Comparison of ENCODE assay signal across 8 mouse cellular contexts in genomic region chr15:79774117-79775027, GRCm38 (mm10). TPM values are rescaled to one million over a fixed set of nuclear protein-coding genes. Genes with fewer than 3 reads are reported as not detected.
A peak's percentile ranks its signal among the peaks of the same experiment; 100 is the strongest.
DNase-seq lines count a peak whose midpoint lies in the region; ATAC-seq and TF ChIP-seq lines count a peak whose summit lies in the region.

No protein-coding gene starts in this region.

- H3K9ac ChIP-seq in hindbrain, postnatal 0 days (replicated peaks; ENCODE audit: low read length) = peak overlapping the region; percentile 63

- peak; percentile 97 for ATAC-seq in common myeloid progenitor, adult 5-6 weeks (replicated peaks; ENCODE audit: low read depth, poor library complexity, severe bottlenecking)
- ATAC-seq in hindbrain, postnatal 0 days = peak; percentile 98
- peak; percentile 99 for ATAC-seq in megakaryocyte, adult 5-6 weeks (ENCODE audit: poor library complexity, severe bottlenecking)

- peak overlapping the region; percentile 66 for H3K4me2 ChIP-seq in hindbrain, postnatal 0 days (ENCODE audit: low read depth, low read length)

- intact Hi-C loops in gastrocnemius, adult 2 months (cut with DNase I) = no loop called here
- intact Hi-C loops in left cerebral cortex, adult 2 months (cut with DNase I) = loop anchor here (1.0 kb wide), 1 partner anchor 22 kb away; no protein-coding TSS in a partner anchor

- peaks cover 9% of the 10 kb centered on the region for H3K4me1 ChIP-seq in hindbrain, postnatal 0 days (ENCODE audit: insufficient read depth, low read length)

- peak overlapping the region; percentile 90 for H3K27ac ChIP-seq in gastrocnemius, adult 2 months
- peak overlapping the region; percentile 69 for H3K27ac ChIP-seq in hindbrain, postnatal 0 days
- peak overlapping the region; percentile 96 for H3K27ac ChIP-seq in left cerebral cortex, adult 2 months

- DNase-seq in ZHBTc4 (ENCODE audit: low read depth, low spot score) = peak; percentile 98
- peak; percentile 97 for DNase-seq in gastrocnemius, adult 2 months
- DNase-seq in hindbrain, postnatal 0 days (ENCODE audit: low spot score) = peak; percentile 99
- peak; percentile 93 to 94 for DNase-seq in left cerebral cortex, adult 2 months (ENCODE audit: extremely low spot score in 1 of 2, low spot score in 2 of 2)
- peak; percentile 95 to 97 for DNase-seq in right cerebral cortex, adult 2 months (ENCODE audit: low spot score in 2 of 2)
- peak; percentile 98 for DNase-seq in urinary bladder, postnatal 14 days (ENCODE audit: low spot score)

- H3K4me3 ChIP-seq in gastrocnemius, adult 2 months = peak overlapping the region; percentile 83
- peak overlapping the region; percentile 67 for H3K4me3 ChIP-seq in hindbrain, postnatal 0 days (ENCODE audit: low read length)
- peak overlapping the region; percentile 97 for H3K4me3 ChIP-seq in left cerebral cortex, adult 2 months

- no peaks in the 10 kb centered on the region for H3K9me3 ChIP-seq in hindbrain, postnatal 0 days (ENCODE audit: low read length)

- under 1% methylated on average over 48 of the region's 50 CpGs for WGBS in hindbrain, postnatal 0 days

- H3K27me3 ChIP-seq in hindbrain, postnatal 0 days (ENCODE audit: insufficient read depth, low read length) = no peaks in the 10 kb centered on the region

- no peaks in the 10 kb centered on the region for H3K36me3 ChIP-seq in hindbrain, postnatal 0 days (ENCODE audit: insufficient read depth, low read length)

- TF ChIP-seq CTCF in gastrocnemius, adult 2 months (IDR thresholded peaks at IDR 0.05) = no peak
- no peak for TF ChIP-seq CTCF in hindbrain, postnatal 0 days (IDR thresholded peaks at IDR 0.05; ENCODE audit: low read depth)
- TF ChIP-seq CTCF in left cerebral cortex, adult 2 months (IDR thresholded peaks at IDR 0.05) = no peak

RNA-seq across cellular contexts. Expression of gene Dnal4, which starts 3.3 kb away (rescaled TPM):
- 16.0 and 18.0 TPM in 2 replicates for total RNA-seq in common myeloid progenitor, adult 5-6 weeks (2017)
- 1 to 10 TPM; 4.2 to 6.2 TPM for total RNA-seq in gastrocnemius, adult 2 months (2021)
- 42.7 and 50.3 TPM in 2 replicates for total RNA-seq in hindbrain, postnatal 0 days (2014; rRNA removed)
- 54.0 and 56.7 TPM in 2 replicates for polyA plus RNA-seq in hindbrain, postnatal 0 days (2015; fragmentation: Nextera tagmentation; extraction: Ambion mirVana)
- total RNA-seq in left cerebral cortex, adult 2 months (2021) = 10 to 100 TPM; 53.2 to 54.1 TPM
- 13.9 and 14.1 TPM in 2 replicates for total RNA-seq in megakaryocyte, adult 5-6 weeks (2015)
- total RNA-seq in megakaryocyte, adult 5-6 weeks (2017) = 9.6 and 12.3 TPM in 2 replicates

RNA-seq across cellular contexts. Expression of gene Nptxr, which starts 30.2 kb away (rescaled TPM):
- 0.05 and 0.55 TPM in 2 replicates for total RNA-seq in common myeloid progenitor, adult 5-6 weeks (2017)
- total RNA-seq in gastrocnemius, adult 2 months (2021) = 1 to 10 TPM in 1 of 2 experiments, under 1 TPM in 1; 0.46 to 1.0 TPM
- total RNA-seq in hindbrain, postnatal 0 days (2014; rRNA removed) = 226 and 245 TPM in 2 replicates
- 59.9 and 68.5 TPM in 2 replicates for polyA plus RNA-seq in hindbrain, postnatal 0 days (2015; fragmentation: Nextera tagmentation; extraction: Ambion mirVana)
- total RNA-seq in left cerebral cortex, adult 2 months (2021) = 100 to 1,000 TPM; 800 to 813 TPM
- total RNA-seq in megakaryocyte, adult 5-6 weeks (2015) = 0.33 and 1.3 TPM in 2 replicates
- 0.44 and 0.49 TPM in 2 replicates for total RNA-seq in megakaryocyte, adult 5-6 weeks (2017)

RNA-seq across cellular contexts. Expression of gene Sun2, which starts 32.0 kb away (rescaled TPM):
- 53.7 and 73.2 TPM in 2 replicates for total RNA-seq in common myeloid progenitor, adult 5-6 weeks (2017)
- total RNA-seq in gastrocnemius, adult 2 months (2021) = 10 to 100 TPM; 88.4 to 92.5 TPM
- 43.6 and 45.4 TPM in 2 replicates for total RNA-seq in hindbrain, postnatal 0 days (2014; rRNA removed)
- 4.5 and 5.5 TPM in 2 replicates for polyA plus RNA-seq in hindbrain, postnatal 0 days (2015; fragmentation: Nextera tagmentation; extraction: Ambion mirVana)
- total RNA-seq in left cerebral cortex, adult 2 months (2021) = 10 to 100 TPM; 43.9 to 46.5 TPM
- 53.6 and 54.4 TPM in 2 replicates for total RNA-seq in megakaryocyte, adult 5-6 weeks (2015)
- total RNA-seq in megakaryocyte, adult 5-6 weeks (2017) = 129 and 161 TPM in 2 replicates

RNA-seq across cellular contexts. Expression of gene Npcd, which starts 59.7 kb away (rescaled TPM):
- not detected in 2 replicates for total RNA-seq in common myeloid progenitor, adult 5-6 weeks (2017)
- under 1 TPM; 0.22 to 0.38 TPM for total RNA-seq in gastrocnemius, adult 2 months (2021)
- 5.4 and 12.6 TPM in 2 replicates for total RNA-seq in hindbrain, postnatal 0 days (2014; rRNA removed)
- 2.4 and 2.7 TPM in 2 replicates for polyA plus RNA-seq in hindbrain, postnatal 0 days (2015; fragmentation: Nextera tagmentation; extraction: Ambion mirVana)
- total RNA-seq in left cerebral cortex, adult 2 months (2021) = 10 to 100 TPM in 1 of 2 experiments, 1 to 10 TPM in 1; 9.7 to 19.7 TPM
- total RNA-seq in megakaryocyte, adult 5-6 weeks (2015) = not detected in 2 replicates
- total RNA-seq in megakaryocyte, adult 5-6 weeks (2017) = not detected in 2 replicates

Comparison
In these comparisons a context has a peak if more than half of its experiments do, and no peak if none do; other contexts are left out.
1. Peak in every context shown above with its lines: DNase-seq, ATAC-seq, H3K4me3 ChIP-seq and H3K27ac ChIP-seq.
2. RNA of gene Nptxr, which starts 30.2 kb away (total RNA-seq): 800 to 813 TPM in left cerebral cortex, adult 2 months and 226 to 245 TPM in hindbrain, postnatal 0 days; 0.46 to 1.0 TPM in gastrocnemius, adult 2 months, 0.05 to 0.55 TPM in common myeloid progenitor, adult 5-6 weeks and 0.33 to 1.3 TPM in megakaryocyte, adult 5-6 weeks; every median in the first group is over 10 times any median in the second.